Mouse (Mus musculus): ENCODE results near the gene Slc37a4.

DNA sequence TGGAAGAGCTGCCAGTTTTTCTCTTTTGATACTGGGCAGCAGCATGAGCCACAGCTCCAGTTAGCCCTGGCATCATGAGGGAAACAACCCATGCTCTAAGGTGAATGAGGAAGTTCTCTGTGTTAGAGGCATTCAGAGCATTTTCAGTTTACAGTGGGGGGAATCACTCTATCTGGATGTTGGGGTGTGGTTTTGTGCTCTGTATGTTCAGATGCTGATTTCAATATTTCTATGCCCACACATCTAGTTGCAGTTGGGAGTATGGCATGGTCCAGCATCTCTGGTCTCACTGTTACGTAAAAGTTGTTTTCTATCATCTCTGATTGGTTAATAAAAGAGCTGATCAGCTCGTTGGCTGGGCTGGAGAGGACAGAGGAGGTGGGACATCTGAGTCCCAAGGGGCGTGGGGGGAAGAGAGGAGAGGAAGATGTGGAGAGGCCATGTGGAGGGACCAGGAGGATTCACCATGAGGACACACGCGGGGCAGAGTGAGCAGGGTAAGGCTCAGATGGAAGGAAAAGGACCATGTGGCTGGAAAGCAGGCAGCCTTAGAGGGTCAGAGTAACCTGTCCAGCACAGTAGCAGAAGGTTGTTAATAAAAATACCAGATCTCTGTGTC is 23.7 kb downstream of the Slc37a4 start:
- no peak for TF ChIP-seq CTCF (IDR thresholded peaks at IDR 0.05)
- no peak for TF ChIP-seq EP300 (IDR thresholded peaks at IDR 0.05; ENCODE audit: insufficient read depth, low read depth, low read length)
